Mouse (Mus musculus) limb, embryonic 14.5 days (tissue): ENCODE results near the gene Ccdc93. TPM values are rescaled to one million over a fixed set of nuclear protein-coding genes. Genes with fewer than 3 reads are reported as not detected.

Source experiments
- ATAC-seq: fragments of 200-750 bp; cut with Nextera tagmentation; 2 replicates; pipeline ENCODE4 v1.8.0; 2017; ENCODE audit warnings: low read depth, moderate number of reproducible peaks, moderate TSS enrichment; ENCODE audit not compliant: low FRiP score
- DNase-seq: peaks from one replicate; pipeline ENCODE4 v3.0.0-alpha.2; 2015; ENCODE audit warnings: low spot score
- H3K27ac ChIP-seq: fragments of 300-500 bp; sonication (generic); replicated peaks from 2 replicates; pipeline ENCODE4 v1.5.1; 2014; ENCODE audit warnings: low read depth, mild to moderate bottlenecking, low read length, moderate library complexity, mixed read lengths
- H3K27me3 ChIP-seq: fragments of 300-500 bp; sonication (generic); 2 replicates; pipeline ENCODE4 v1.6.1; 2014; ENCODE audit warnings: low read length, mixed read lengths; ENCODE audit not compliant: control insufficient read depth, insufficient read depth
- H3K36me3 ChIP-seq: fragments of 300-500 bp; sonication (generic); 2 replicates; pipeline ENCODE4 v1.6.1; 2014; ENCODE audit warnings: mild to moderate bottlenecking, low read length, moderate library complexity, mixed read lengths; ENCODE audit not compliant: control insufficient read depth, insufficient read depth
- H3K4me1 ChIP-seq: fragments of 300-500 bp; sonication (generic); 2 replicates; pipeline ENCODE4 v1.6.1; 2014; ENCODE audit warnings: antibody characterized with exemption, low read length, mixed read lengths; ENCODE audit not compliant: control insufficient read depth, insufficient read depth
- H3K4me2 ChIP-seq: fragments of 300-500 bp; sonication (generic); replicated peaks from 2 replicates; pipeline ENCODE4 v1.6.1; 2014; ENCODE audit warnings: low read depth, mild to moderate bottlenecking, low read length, moderate library complexity; ENCODE audit not compliant: severe bottlenecking
- H3K4me3 ChIP-seq: fragments of 300-500 bp; sonication (generic); replicated peaks from 2 replicates; pipeline ENCODE4 v1.5.1; 2014; ENCODE audit warnings: low read length
- H3K9ac ChIP-seq: fragments of 300-500 bp; sonication (generic); 2 replicates; pipeline ENCODE4 v1.6.1; 2014; ENCODE audit warnings: mild to moderate bottlenecking, low read depth, low read length, moderate library complexity; ENCODE audit not compliant: severe bottlenecking
- H3K9me3 ChIP-seq: fragments of 300-500 bp; sonication (generic); 2 replicates; pipeline ENCODE4 v1.6.1; 2016; ENCODE audit warnings: low read length; ENCODE audit not compliant: control insufficient read depth
- POLR2A ChIP-seq: fragments of 200-500 bp; IDR thresholded peaks from 2 replicates; pipeline ENCODE4 v1.8.0; 2012; ENCODE audit warnings: inconsistent platforms, mild to moderate bottlenecking, moderate library complexity, borderline replicate concordance; ENCODE audit not compliant: insufficient read depth, insufficient read length; ENCODE audit errors: extremely low read depth
- WGBS: fragments of 180-500 bp; shearing (Covaris S2); extraction: QIAGEN DNeasy Blood & Tissue Kit; methylation state at CpG from one replicate; pipeline ENCODE4 v1.1.7; 2014; 5-methylcytosine and 5-hydroxymethylcytosine counted together
- polyA plus RNA-seq, 2 experiments: library from polyadenylated mRNA; depleted of rRNA in 1 of 2; stranded (reverse) in 1 of 2; unstranded in 1 of 2; fragments of >200 nt; fragmentation: Nextera tagmentation in 1 of 2; extraction: Ambion mirVana in 1 of 2; gene quantifications; 2 replicates each; pipeline versions ENCODE4 v1.2.1 to v1.2.3; 2012 to 2014

Ccdc93 gene
- polyA plus RNA-seq, 2 experiments = 12.0 to 16.8 TPM

DNA sequence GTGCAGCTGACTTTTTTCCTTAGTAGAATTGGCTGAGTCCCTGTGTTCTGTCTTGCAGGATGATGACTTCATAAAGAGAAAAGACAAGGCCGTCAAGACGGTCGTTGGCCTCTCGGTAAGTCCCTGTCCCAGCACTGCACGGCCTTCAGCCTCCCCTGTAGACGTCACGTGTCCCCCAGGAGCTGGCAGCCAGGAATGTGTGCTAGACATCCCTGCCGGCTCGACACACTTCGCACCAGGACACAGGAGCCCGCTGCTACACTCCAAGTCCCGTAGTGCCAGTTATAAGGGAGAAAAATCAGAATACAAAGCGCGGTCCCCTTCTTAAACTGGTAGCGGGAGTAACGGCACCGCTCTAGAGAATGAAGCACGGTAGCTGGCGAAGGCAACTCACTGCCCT is 17.3 kb downstream of the Ccdc93 start:
- no peak for ATAC-seq
- no peak for TF ChIP-seq POLR2A
- DNase-seq = no peak
- H3K4me3 ChIP-seq = no peak overlapping the region
- no peaks in the 10 kb centered on the region for H3K9me3 ChIP-seq
- WGBS = 87% methylated on average over 19 of the region's 19 CpGs
- H3K36me3 ChIP-seq = peaks cover 77% of the 10 kb centered on the region
- no peaks in the 10 kb centered on the region for H3K27me3 ChIP-seq
- H3K27ac ChIP-seq = no peak overlapping the region
- H3K4me2 ChIP-seq = no peak overlapping the region
- H3K4me1 ChIP-seq = peaks cover 6% of the 10 kb centered on the region; the same call in 1 of the 2 replicates
- no peak overlapping the region for H3K9ac ChIP-seq

- no peak for ATAC-seq
Observed at GRCm38 (mm10) chr1:121451009-121451408, 20.2 kb downstream of the Ccdc93 start.

DNA sequence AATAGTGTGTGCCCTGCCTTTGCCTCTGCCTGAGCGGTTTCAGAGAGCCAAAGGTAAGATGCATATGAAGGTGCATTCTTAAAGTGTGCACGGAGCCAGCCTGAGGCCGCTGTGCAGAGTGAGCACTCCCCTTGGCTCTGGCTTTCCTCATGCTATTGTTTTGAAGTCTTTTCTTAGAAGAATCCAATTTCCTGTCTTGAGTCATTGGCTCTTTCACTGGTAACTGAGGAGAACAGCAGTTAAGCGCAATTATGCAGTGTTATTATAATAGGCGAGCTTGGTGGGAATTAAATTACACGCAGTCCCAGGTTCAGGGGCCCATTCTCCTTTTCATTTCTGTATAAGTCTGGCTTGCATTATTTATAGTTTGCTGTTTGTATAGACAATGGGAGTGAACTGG is 21.6 kb downstream of the Ccdc93 start:
- Histone ChIP-seq H3K4me1 (peaks cover 6% of the 10 kb centered on the region; the same call in 1 of the 2 replicates), H3K27ac (no peak overlapping the region), H3K9me3 (no peaks in the 10 kb centered on the region), H3K36me3 (peaks cover 53% of the 10 kb centered on the region), H3K4me3 (no peak overlapping the region), H3K9ac (no peak overlapping the region), H3K27me3 (no peaks in the 10 kb centered on the region), H3K4me2 (no peak overlapping the region)
- no peak for DNase-seq
- TF ChIP-seq POLR2A = no peak
- no peak; the same call in 1 of the 2 replicates for ATAC-seq
- WGBS = 54% methylated on average over 6 of the region's 6 CpGs

More at GRCm38 (mm10) chr1:121451009-121451408, 20.2 kb downstream of the Ccdc93 start:
- no peak overlapping the region for H3K9ac ChIP-seq
- no peaks in the 10 kb centered on the region for H3K27me3 ChIP-seq
- WGBS = 61% methylated on average over 7 of the region's 7 CpGs
- no peak for TF ChIP-seq POLR2A
- no peak overlapping the region for H3K4me3 ChIP-seq
- H3K4me2 ChIP-seq = no peak overlapping the region
- H3K4me1 ChIP-seq = peaks cover 6% of the 10 kb centered on the region; the same call in 1 of the 2 replicates
- DNase-seq = no peak
- peaks cover 61% of the 10 kb centered on the region for H3K36me3 ChIP-seq
- H3K9me3 ChIP-seq = no peaks in the 10 kb centered on the region
- H3K27ac ChIP-seq = no peak overlapping the region

GRCm38 (mm10) chr1:121453053-121453452 is 22.2 kb downstream of the Ccdc93 start:
- no peak overlapping the region for H3K4me2 ChIP-seq
- no peaks in the 10 kb centered on the region for H3K9me3 ChIP-seq
- H3K9ac ChIP-seq = no peak overlapping the region
- H3K4me1 ChIP-seq = peaks cover 6% of the 10 kb centered on the region; the same call in 1 of the 2 replicates
- TF ChIP-seq POLR2A = no peak
- H3K36me3 ChIP-seq = peaks cover 47% of the 10 kb centered on the region
- WGBS = 79% methylated on average over 4 of the region's 4 CpGs
- ATAC-seq (no peak), DNase-seq (no peak)
- H3K27ac ChIP-seq = no peak overlapping the region
- no peak overlapping the region for H3K4me3 ChIP-seq
- no peaks in the 10 kb centered on the region for H3K27me3 ChIP-seq

DNA sequence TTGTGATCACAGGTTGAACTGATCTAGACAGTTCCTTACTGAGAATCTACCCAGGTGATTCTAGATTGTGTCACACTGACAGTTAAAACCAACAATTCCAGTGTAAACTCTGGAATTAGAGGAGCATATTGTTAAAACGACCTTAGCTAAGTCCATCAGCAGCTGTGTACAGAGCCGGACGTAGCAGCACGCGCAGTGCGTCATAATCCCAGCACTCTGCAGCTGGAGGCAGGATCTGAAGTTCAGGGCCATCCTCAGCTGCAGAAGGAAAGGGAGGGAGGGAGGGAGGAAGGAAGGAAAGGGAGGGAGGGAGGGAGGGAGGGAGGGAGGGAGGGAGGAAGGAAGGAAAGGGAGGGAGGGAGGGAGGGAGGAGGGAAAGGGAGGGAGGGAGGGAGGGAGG is 24.1 kb downstream of the Ccdc93 start:
- 70% methylated on average over 6 of the region's 6 CpGs for WGBS
- H3K27me3 ChIP-seq = no peaks in the 10 kb centered on the region
- H3K4me1 ChIP-seq = peaks cover 6% of the 10 kb centered on the region; the same call in 1 of the 2 replicates
- peaks cover 31% of the 10 kb centered on the region for H3K36me3 ChIP-seq
- ATAC-seq = no peak
- no peak for DNase-seq
- no peak overlapping the region for H3K4me3 ChIP-seq
- no peaks in the 10 kb centered on the region for H3K9me3 ChIP-seq
- no peak overlapping the region for H3K4me2 ChIP-seq
- TF ChIP-seq POLR2A = no peak
- no peak overlapping the region for H3K9ac ChIP-seq
- no peak overlapping the region for H3K27ac ChIP-seq

DNA sequence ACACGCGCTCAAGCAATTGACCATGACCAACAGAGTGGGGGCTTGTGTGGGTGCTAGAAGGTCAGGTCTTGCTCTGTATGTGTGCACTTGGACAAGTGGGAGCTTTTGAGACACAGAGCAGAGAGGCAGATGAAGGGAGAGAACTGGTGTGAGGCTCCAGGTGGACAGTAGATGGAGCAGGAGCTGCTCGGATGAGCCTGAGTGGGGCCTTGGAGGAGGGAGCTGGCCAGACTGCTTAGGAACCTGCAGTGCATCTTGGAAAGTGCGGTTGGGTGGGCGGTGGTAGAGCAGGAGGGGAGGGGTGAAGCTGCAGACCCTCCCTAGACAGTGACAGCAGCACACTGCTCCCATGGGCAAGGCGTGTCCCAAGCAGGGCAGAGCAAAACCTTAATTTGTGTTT is 29.2 kb downstream of the Ccdc93 start:
- no peak overlapping the region for H3K27ac ChIP-seq
- H3K9ac ChIP-seq = no peak overlapping the region
- H3K27me3 ChIP-seq = no peaks in the 10 kb centered on the region
- ATAC-seq = no peak
- no peak overlapping the region for H3K4me2 ChIP-seq
- peaks cover 37% of the 10 kb centered on the region for H3K36me3 ChIP-seq
- H3K4me3 ChIP-seq = no peak overlapping the region
- no peaks in the 10 kb centered on the region for H3K9me3 ChIP-seq
- no peaks in the 10 kb centered on the region for H3K4me1 ChIP-seq
- no peak for DNase-seq
- no peak for TF ChIP-seq POLR2A
- 67% methylated on average over 6 of the region's 6 CpGs for WGBS
